Mouse (Mus musculus) ovary, adult 2 months (tissue): Measurements from ENCODE around the gene Mrpl16. TPM values are rescaled to one million over a fixed set of nuclear protein-coding genes. Genes with fewer than 3 reads are reported as not detected.

Source experiments
- polyA plus RNA-seq: library from polyadenylated mRNA; depleted of rRNA; stranded (reverse); fragments of >200 nt; gene quantifications from 2 replicates; pipeline ENCODE4 v1.2.3, GENCODE M21; 2012; rRNA removed

The Mrpl16 gene
- 6.4 and 6.7 TPM in 2 replicates for polyA plus RNA-seq

DNA sequence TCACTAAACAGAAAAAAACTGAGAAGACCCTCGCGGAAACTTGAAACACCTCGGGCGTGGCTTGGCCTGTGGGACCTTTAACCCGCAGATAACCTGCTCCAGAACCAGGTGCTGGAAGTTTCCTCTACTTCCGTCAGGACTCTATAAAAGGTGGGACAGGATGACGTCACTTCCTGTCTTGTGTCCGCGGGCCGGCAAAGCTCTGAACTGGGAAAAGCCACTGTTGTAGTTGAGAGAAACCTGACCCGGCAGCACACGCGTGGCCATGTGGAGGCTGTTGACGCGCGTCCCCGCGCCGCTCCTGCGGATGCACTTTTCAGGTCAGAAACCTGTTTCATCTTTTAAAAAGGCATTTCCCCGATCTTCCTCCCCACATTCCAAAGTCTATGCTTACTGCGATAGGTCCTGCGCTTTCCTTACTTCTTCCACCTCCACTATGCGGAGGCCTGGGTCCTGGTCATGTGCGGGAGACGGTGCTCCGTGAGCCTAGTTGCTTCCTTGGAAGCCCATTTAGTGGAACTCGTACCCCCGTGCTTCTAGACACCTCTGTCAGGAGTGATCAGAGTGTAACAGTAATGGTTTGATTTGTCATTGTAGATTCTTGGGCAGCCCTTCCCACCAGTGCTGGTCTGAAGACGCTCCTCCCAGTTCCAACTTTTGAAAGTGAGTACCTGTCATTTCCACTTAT is at the start of gene Mrpl16:
Gene Mrpl16, plus strand, starts transcription at position 187 of the 688 bp plus-strand sequence.

GRCm38 (mm10) chr19:11747298-11747697 is 22.9 kb upstream of the Mrpl16 start, which contains the start of gene Gif:
Gif (plus strand) TSS chr19:11747554.

GRCm38 (mm10) chr19:11819143-11819700 is 49.0 kb downstream of the Mrpl16 start, which contains the start of gene Stx3:
Stx3 (minus strand) TSS chr19:11819403.

Other genes starting within 250 kb of the Mrpl16 start
- 15.2 and 20.3 TPM in 2 replicates for gene Ms4a4d, start 233.6 kb upstream of the Mrpl16 start, polyA plus RNA-seq
- gene Ms4a6d, start 165.5 kb upstream of the Mrpl16 start, polyA plus RNA-seq: 2.1 and 4.6 TPM in 2 replicates
- not detected in 2 replicates for gene Ms4a2, start 146.7 kb upstream of the Mrpl16 start, polyA plus RNA-seq
- gene Ms4a3, start 129.5 kb upstream of the Mrpl16 start, polyA plus RNA-seq: not detected in 2 replicates
- gene Oosp2, start 109.8 kb upstream of the Mrpl16 start, polyA plus RNA-seq: 0.24 TPM in 1 of 2 replicates, not detected in the other
- gene Oosp1, start 79.2 kb upstream of the Mrpl16 start, polyA plus RNA-seq: 5.1 and 6.0 TPM in 2 replicates
- gene Oosp3, start 73.3 kb upstream of the Mrpl16 start, polyA plus RNA-seq: 1.6 and 2.0 TPM in 2 replicates
- gene Gif, start 22.8 kb upstream of the Mrpl16 start, polyA plus RNA-seq: 0.10 and 0.12 TPM in 2 replicates
- gene Stx3, start 49.0 kb downstream of the Mrpl16 start, polyA plus RNA-seq: 6.7 and 8.5 TPM in 2 replicates
- gene Olfr1417, start 68.8 kb downstream of the Mrpl16 start, polyA plus RNA-seq: not detected in 2 replicates
- gene Olfr1418, start 90.7 kb downstream of the Mrpl16 start, polyA plus RNA-seq: not detected in 2 replicates
- not detected in 2 replicates for gene Olfr1419, start 104.7 kb downstream of the Mrpl16 start, polyA plus RNA-seq
- not detected in 2 replicates for gene Olfr1420, start 116.2 kb downstream of the Mrpl16 start, polyA plus RNA-seq
- gene Patl1, start 142.0 kb downstream of the Mrpl16 start, polyA plus RNA-seq: 13.4 and 22.7 TPM in 2 replicates
- gene Osbp, start 195.6 kb downstream of the Mrpl16 start, polyA plus RNA-seq: 13.5 and 13.6 TPM in 2 replicates